Mouse (Mus musculus) forebrain, embryonic 12.5 days (tissue): ENCODE measurements around the gene Brms1. TPM values are rescaled to one million over a fixed set of nuclear protein-coding genes. Genes with fewer than 3 reads are reported as not detected.
A peak's percentile ranks its signal among the peaks of the same experiment; 100 is the strongest.

ENCODE experiments used
- ATAC-seq: fragments of 200-750 bp; cut with Nextera tagmentation; 2 replicates; pipeline ENCODE4 v1.8.0; 2017; ENCODE audit warnings: moderate TSS enrichment; ENCODE audit not compliant: low FRiP score
- H3K27ac ChIP-seq: fragments of 300-500 bp; sonication (generic); 2 replicates; pipeline ENCODE4 v1.5.1; 2016; ENCODE audit warnings: mild to moderate bottlenecking
- H3K27me3 ChIP-seq: fragments of 300-500 bp; sonication (generic); 2 replicates; pipeline ENCODE4 v1.6.1; 2016; ENCODE audit warnings: mild to moderate bottlenecking
- H3K36me3 ChIP-seq: fragments of 300-500 bp; sonication (generic); replicated peaks from 2 replicates; pipeline ENCODE4 v1.6.1; 2016; ENCODE audit warnings: mild to moderate bottlenecking
- H3K4me1 ChIP-seq: fragments of 300-500 bp; sonication (generic); 2 replicates; pipeline ENCODE4 v1.6.1; 2016
- H3K4me2 ChIP-seq: fragments of 300-500 bp; sonication (generic); 2 replicates; pipeline ENCODE4 v1.6.1; 2016; ENCODE audit warnings: mild to moderate bottlenecking, moderate library complexity
- H3K4me3 ChIP-seq: fragments of 300-500 bp; sonication (generic); replicated peaks from 2 replicates; pipeline ENCODE4 v1.5.1; 2016; ENCODE audit warnings: mild to moderate bottlenecking
- H3K9ac ChIP-seq: fragments of 300-500 bp; sonication (generic); 2 replicates; pipeline ENCODE4 v1.6.1; 2016; ENCODE audit warnings: mild to moderate bottlenecking
- H3K9me3 ChIP-seq: fragments of 300-500 bp; sonication (generic); 2 replicates; pipeline ENCODE4 v1.6.1; 2016
- WGBS: fragments of 180-500 bp; shearing (Covaris S2); methylation state at CpG from one replicate; pipeline ENCODE4 v1.1.7; 2016; 5-methylcytosine and 5-hydroxymethylcytosine counted together
- polyA plus RNA-seq: library from polyadenylated mRNA; unstranded; fragments of >200 nt; fragmentation: Nextera tagmentation; extraction: Ambion mirVana; gene quantifications from 2 replicates; pipeline ENCODE4 v1.2.1, GENCODE M21; 2016

Gene Brms1
- polyA plus RNA-seq, 1 experiment from 2014 or later = 60.3 TPM

DNA sequence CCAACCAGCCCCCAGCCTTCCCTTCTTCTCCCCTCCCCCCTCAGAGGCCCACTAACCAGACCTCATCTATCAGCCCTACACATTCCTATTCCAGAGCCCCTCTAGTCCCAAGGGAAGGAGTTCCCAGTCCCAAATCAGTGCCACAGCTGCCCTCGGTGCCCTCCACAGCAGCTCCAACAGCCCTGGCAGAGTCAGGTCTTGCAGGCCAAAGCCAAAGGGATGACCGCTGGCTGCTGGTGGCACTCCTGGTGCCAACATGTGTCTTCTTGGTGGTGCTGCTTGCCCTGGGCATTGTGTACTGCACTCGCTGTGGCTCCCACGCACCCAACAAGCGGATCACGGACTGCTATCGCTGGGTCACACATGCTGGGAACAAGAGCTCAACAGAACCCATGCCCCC lies 28.8 kb downstream of the Brms1 start:
- Histone ChIP-seq H3K27me3 (peaks cover 66% of the 10 kb centered on the region), H3K36me3 (no peaks in the 10 kb centered on the region), H3K9me3 (no peaks in the 10 kb centered on the region), H3K4me3 (no peak overlapping the region; the same call in 1 of the 2 replicates), H3K4me2 (0 out of 2 replicates have a peak overlapping the region, but pooled peaks have one; percentile 17), H3K27ac (no peak overlapping the region), H3K4me1 (peaks cover 54% of the 10 kb centered on the region), H3K9ac (no peak overlapping the region)
- no peak for ATAC-seq
- 89% methylated on average over 7 of the region's 7 CpGs for WGBS

DNA sequence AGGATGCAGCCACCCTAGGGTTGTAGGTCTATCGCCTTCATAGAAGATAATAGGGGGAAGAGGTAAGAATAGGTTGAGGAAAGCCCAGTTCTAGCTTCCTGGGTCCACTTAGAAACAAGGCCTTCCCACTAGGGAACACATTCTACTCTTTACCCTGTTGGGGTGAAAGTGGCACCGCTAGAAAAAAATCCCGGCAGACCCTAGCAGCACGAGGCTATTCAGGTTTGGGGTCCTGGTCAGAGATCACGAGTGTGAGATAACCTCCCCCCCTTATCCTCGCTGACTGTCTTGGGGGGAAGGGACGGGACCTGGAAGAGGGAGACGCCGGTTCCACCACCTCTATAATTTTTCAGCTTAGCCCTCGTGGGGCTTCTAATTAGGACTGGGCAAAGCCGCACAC lies 29.9 kb downstream of the Brms1 start:
- Histone ChIP-seq H3K27me3 (peaks cover 61% of the 10 kb centered on the region), H3K4me1 (peaks cover 54% of the 10 kb centered on the region), H3K9ac (peak overlapping the region; percentile 51), H3K36me3 (no peaks in the 10 kb centered on the region), H3K4me2 (peak overlapping the region; percentile 66), H3K4me3 (peak overlapping the region; percentile 42), H3K9me3 (no peaks in the 10 kb centered on the region), H3K27ac (peak overlapping the region; percentile 87)
- ATAC-seq = no peak
- 5% methylated on average over 11 of the region's 11 CpGs for WGBS

DNA sequence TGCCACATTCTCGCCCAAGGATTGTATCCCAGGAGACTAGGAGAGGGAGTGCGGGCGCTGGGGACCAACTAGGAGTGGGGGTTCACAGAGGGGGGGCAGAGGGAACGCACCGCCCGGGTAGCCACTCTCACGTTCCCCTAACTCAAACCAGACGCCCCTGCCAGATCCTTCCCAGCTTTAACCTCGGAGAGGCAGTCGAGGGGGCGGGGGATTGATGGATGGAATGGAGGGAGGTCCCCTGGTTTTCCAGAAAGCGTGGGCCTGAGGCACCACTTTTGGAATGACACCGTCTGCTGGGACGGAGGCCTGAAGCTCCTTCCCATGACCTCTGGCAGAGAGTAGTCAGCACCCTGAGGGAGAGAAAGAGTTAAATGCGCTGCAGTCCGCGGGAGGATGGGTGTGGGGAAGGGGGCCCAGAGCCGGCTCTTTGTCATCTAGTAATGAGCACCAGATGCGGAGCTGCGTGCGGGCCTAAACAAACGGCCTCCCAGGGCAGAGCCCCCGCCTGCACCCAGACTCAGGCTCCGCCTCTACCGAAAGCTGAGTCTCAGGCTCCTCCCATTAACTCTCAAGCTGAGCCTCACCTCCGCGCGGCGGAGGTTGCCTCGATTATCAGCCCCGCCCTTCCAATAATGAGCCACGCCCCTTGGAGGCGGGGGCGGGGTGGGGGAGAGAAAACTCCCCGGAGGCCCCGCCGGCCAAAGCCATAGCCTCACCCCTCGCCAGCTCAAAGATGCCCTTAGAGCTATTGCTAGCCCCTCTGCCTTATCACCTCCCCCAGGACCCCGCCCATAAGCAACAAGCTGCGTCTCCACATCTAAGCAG lies 30.6 kb downstream of the Brms1 start:
- Histone ChIP-seq H3K4me1 (peaks cover 54% of the 10 kb centered on the region), H3K9me3 (no peaks in the 10 kb centered on the region), H3K27me3 (peaks cover 54% of the 10 kb centered on the region), H3K9ac (peak overlapping the region; percentile 51), H3K27ac (peak overlapping the region; percentile 87), H3K4me2 (peak overlapping the region; percentile 66), H3K36me3 (no peaks in the 10 kb centered on the region), H3K4me3 (peak overlapping the region; percentile 42)
- under 1% methylated on average over 40 of the region's 40 CpGs for WGBS
- peak; percentile 88 for ATAC-seq

- peak overlapping the region; percentile 66 for H3K4me2 ChIP-seq
- no peaks in the 10 kb centered on the region for H3K9me3 ChIP-seq
- peak overlapping the region; percentile 29; the same call in 1 of the 2 replicates for H3K9ac ChIP-seq
- H3K4me1 ChIP-seq = peaks cover 47% of the 10 kb centered on the region
- peaks cover 47% of the 10 kb centered on the region for H3K27me3 ChIP-seq
- H3K4me3 ChIP-seq = peak overlapping the region; percentile 42
- peak; percentile 28 for ATAC-seq
- peak overlapping the region; percentile 87 for H3K27ac ChIP-seq
- 4% methylated on average over 20 of the region's 20 CpGs for WGBS
- H3K36me3 ChIP-seq = no peaks in the 10 kb centered on the region
These were observed 31.4 kb downstream of the Brms1 start for GRCm38 (mm10) chr19:5072389-5073019.

- Histone ChIP-seq H3K27ac (peak overlapping the region; percentile 87; the same call in 1 of the 2 replicates), H3K9me3 (no peaks in the 10 kb centered on the region), H3K9ac (no peak overlapping the region), H3K4me1 (peaks cover 41% of the 10 kb centered on the region), H3K4me2 (peak overlapping the region; percentile 66), H3K4me3 (peak overlapping the region; percentile 42), H3K36me3 (no peaks in the 10 kb centered on the region), H3K27me3 (peaks cover 42% of the 10 kb centered on the region)
- ATAC-seq = peak; percentile 28; the same call in 1 of the 2 replicates
- WGBS = 1% methylated on average over 15 of the region's 15 CpGs
These were observed 31.9 kb downstream of the Brms1 start for GRCm38 (mm10) chr19:5073028-5073427.

GRCm38 (mm10) chr19:5073518-5073917 lies 32.4 kb downstream of the Brms1 start:
- peaks cover 41% of the 10 kb centered on the region for H3K27me3 ChIP-seq
- H3K9ac ChIP-seq = no peak overlapping the region
- no peak overlapping the region for H3K4me2 ChIP-seq
- no peaks in the 10 kb centered on the region for H3K9me3 ChIP-seq
- no peak overlapping the region for H3K27ac ChIP-seq
- WGBS = 41% methylated on average over 5 of the region's 5 CpGs
- no peak for ATAC-seq
- H3K4me3 ChIP-seq = no peak overlapping the region
- H3K36me3 ChIP-seq = no peaks in the 10 kb centered on the region
- peaks cover 37% of the 10 kb centered on the region for H3K4me1 ChIP-seq

- peaks cover 58% of the 10 kb centered on the region for H3K27me3 ChIP-seq
- 92% methylated on average over 1 of the region's 1 CpGs for WGBS
These were observed 38.1 kb downstream of the Brms1 start for GRCm38 (mm10) chr19:5079279-5079678.

DNA sequence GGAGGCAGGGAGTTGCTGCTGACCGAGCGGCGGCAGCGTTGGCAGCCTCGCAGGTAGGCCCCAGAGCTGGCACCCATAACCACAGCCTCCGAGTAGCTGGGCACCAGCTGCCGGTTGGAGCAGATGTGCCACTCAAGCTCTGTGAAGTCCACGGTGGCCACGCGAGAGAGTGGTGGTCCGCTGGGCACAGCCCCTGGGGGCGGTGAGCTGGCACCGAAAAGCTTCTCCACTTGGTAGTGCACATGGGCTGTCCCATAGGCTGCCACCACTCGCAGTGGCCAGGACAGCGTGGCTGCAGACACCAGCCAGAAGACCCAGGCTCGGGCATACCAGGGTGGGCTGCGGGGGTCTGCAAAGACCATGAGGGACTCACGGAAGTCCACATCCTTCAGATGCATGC lies 40.9 kb downstream of the Brms1 start:
- Histone ChIP-seq H3K4me1 (peaks cover 12% of the 10 kb centered on the region), H3K9me3 (no peaks in the 10 kb centered on the region), H3K4me2 (no peak overlapping the region), H3K27me3 (peaks cover 76% of the 10 kb centered on the region), H3K36me3 (no peaks in the 10 kb centered on the region), H3K9ac (no peak overlapping the region), H3K4me3 (0 out of 2 replicates have a peak overlapping the region, but pooled peaks have one; percentile 2), H3K27ac (no peak overlapping the region)
- no peak for ATAC-seq
- WGBS = 70% methylated on average over 18 of the region's 18 CpGs

More at GRCm38 (mm10) chr19:5079279-5079678, 38.1 kb downstream of the Brms1 start:
- Histone ChIP-seq H3K9me3 (no peaks in the 10 kb centered on the region), H3K4me3 (no peak overlapping the region), H3K36me3 (no peaks in the 10 kb centered on the region), H3K27ac (no peak overlapping the region), H3K4me2 (no peak overlapping the region), H3K4me1 (no peaks in the 10 kb centered on the region), H3K9ac (no peak overlapping the region)
- no peak for ATAC-seq

GRCm38 (mm10) chr19:5082596-5082995 lies 41.4 kb downstream of the Brms1 start:
- no peak overlapping the region for H3K9ac ChIP-seq
- peaks cover 76% of the 10 kb centered on the region for H3K27me3 ChIP-seq
- 0 out of 2 replicates have a peak overlapping the region, but pooled peaks have one; percentile 2 for H3K4me3 ChIP-seq
- H3K4me1 ChIP-seq = peaks cover 16% of the 10 kb centered on the region
- no peak for ATAC-seq
- 76% methylated on average over 24 of the region's 24 CpGs for WGBS
- no peak overlapping the region for H3K27ac ChIP-seq
- H3K9me3 ChIP-seq = no peaks in the 10 kb centered on the region
- H3K36me3 ChIP-seq = no peaks in the 10 kb centered on the region
- H3K4me2 ChIP-seq = no peak overlapping the region

DNA sequence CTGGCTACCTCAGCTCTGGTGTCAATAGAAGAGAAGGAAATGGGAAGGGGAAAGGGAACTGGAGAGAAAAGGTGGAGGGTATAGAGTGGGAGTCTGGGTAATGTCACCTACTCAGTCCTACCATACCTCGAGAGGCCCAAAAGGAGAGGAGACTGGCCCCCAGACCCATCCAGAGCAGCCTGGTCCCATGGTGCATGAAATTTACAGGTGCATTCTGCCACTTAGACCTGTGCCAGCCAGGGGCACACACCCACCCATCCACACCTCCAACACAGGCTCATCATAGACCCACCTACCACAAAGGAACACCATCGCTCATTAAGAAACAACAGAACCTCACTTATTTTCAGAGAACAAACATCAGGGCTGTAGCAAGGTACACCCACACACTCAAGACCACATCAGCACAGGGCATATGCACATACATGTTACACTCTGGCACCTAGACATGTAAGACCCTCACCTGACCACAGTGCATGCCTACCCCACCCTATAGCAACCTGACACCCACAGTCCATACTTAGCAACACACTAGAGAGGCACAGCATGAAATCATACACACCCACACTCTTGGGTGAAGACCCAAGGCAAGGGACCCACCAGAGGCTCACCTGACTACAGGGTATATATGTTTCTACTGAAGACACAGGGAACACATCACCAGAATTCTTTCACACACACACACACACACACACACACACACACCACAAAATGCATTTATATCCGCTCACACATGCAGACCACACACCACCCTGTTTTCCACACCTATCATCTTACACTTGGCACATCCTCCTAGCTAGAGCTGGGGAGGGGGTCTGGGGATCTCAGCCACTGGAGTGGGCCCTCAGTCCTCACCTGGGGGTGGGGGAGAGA lies 43.0 kb downstream of the Brms1 start:
- peak overlapping the region; percentile 48; the same call in 1 of the 2 replicates for H3K4me3 ChIP-seq
- H3K4me2 ChIP-seq = peak overlapping the region; percentile 83; the same call in 1 of the 2 replicates
- H3K36me3 ChIP-seq = no peaks in the 10 kb centered on the region
- ATAC-seq = no peak
- H3K27ac ChIP-seq = no peak overlapping the region
- WGBS = 66% methylated on average over 3 of the region's 3 CpGs
- H3K9me3 ChIP-seq = no peaks in the 10 kb centered on the region
- H3K9ac ChIP-seq = no peak overlapping the region
- H3K27me3 ChIP-seq = peaks cover 72% of the 10 kb centered on the region
- peaks cover 22% of the 10 kb centered on the region for H3K4me1 ChIP-seq

GRCm38 (mm10) chr19:5084834-5085144 lies 43.6 kb downstream of the Brms1 start:
- Histone ChIP-seq H3K36me3 (0 out of 2 replicates have a peak, but pooled peaks cover 4% of the 10 kb centered on the region), H3K9ac (peak overlapping the region; percentile 57; the same call in 1 of the 2 replicates), H3K4me2 (peak overlapping the region; percentile 83), H3K4me1 (peaks cover 28% of the 10 kb centered on the region), H3K9me3 (no peaks in the 10 kb centered on the region), H3K27ac (no peak overlapping the region), H3K4me3 (peak overlapping the region; percentile 48), H3K27me3 (peaks cover 68% of the 10 kb centered on the region)
- 5% methylated on average over 15 of the region's 15 CpGs for WGBS
- no peak for ATAC-seq
